Mouse (Mus musculus) left cerebral cortex, postnatal 25 days (tissue): ENCODE measurements around the gene Stx3. TPM values are rescaled to one million over a fixed set of nuclear protein-coding genes. Genes with fewer than 3 reads are reported as not detected.
A peak's percentile ranks its signal among the peaks of the same experiment; 100 is the strongest.

Source experiments
- DNase-seq, 2 experiments: peaks; one replicate each; pipeline ENCODE4 v3.0.0; 2022; ENCODE audit warnings: low spot score in 2 of 2, mixed read lengths in 1 of 2
- intact Hi-C: fragments of 180-260 bp; cut with DNase I; formaldehyde crosslinking; loops from one replicate; pipeline ENCODE4 v1.15.1; 2025
- total RNA-seq, 2 experiments: library from RNA; stranded (reverse); gene quantifications; 2 replicates each; pipeline ENCODE4 v1.2.3; 2021

The Stx3 gene
- total RNA-seq, result 10 to 100 TPM; 20.9 to 21.6 TPM

DNA sequence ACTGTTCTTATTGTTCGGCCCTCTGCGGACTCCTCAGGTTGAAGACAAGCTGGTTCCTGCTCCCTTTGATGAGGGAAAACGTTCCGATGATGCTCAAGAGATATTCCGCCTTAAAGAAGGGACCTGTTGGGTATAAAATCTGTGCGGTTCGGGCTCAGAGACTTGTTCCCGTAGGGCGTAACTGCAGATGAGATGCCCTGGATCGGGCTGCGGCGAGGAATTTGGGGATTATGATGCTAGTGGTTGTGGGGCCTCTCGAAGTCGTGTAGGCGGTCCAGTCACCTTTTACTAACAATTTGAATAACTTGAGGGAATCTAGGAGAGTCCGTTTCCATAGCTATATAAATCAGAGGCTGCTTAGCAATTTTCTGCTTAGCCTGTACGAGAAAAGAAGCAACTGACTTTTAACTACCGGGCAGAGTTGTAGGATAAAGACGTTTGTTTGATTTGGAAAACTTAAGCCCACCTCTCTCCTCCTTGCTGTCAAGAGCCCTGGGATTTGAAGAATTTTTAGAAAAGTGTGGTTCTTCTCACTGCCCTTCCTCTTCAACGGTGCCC, at the start of gene Stx3:
Gene Stx3 (minus strand): TSS at position 261 of the 558 bp plus-strand sequence.
- peak in 1 of 2 experiments; percentile 31 for DNase-seq
- intact Hi-C loops, result loop anchor here (2.0 kb wide), 2 partner anchors 42 to 94 kb away; partner anchors contain the start of gene Patl1

DNA sequence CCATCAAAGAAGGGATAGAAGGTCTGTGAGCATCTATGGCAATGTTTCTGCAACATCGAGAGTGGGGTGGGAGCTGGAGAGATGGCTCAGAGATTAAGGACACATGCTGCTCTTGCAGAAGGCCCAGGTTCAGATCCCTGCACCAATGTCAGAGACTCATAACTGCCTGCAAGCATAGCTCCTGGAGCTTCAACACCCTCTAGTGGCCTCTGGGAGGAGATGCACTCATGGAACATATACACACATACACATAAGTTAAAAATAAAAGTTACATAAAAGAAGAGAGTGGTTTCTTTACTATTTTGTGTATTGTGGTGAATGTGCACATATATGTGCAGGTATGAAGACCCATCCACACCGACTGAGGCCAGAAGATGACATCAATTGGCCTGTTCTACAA, 48.6 kb upstream of the Stx3 start:
- intact Hi-C loops, result no loop called here
- no peak for DNase-seq

GRCm38 (mm10) chr19:11860966-11861365, 41.8 kb upstream of the Stx3 start, which contains the start of gene Olfr1418:
TSS of gene Olfr1418 (minus strand) at chr19:11861066.
- intact Hi-C loops, result no loop called here
- DNase-seq, result no peak

- no peak for DNase-seq
- intact Hi-C loops, result no loop called here
These were observed 37.3 kb upstream of the Stx3 start for GRCm38 (mm10) chr19:11856506-11856905.

DNA sequence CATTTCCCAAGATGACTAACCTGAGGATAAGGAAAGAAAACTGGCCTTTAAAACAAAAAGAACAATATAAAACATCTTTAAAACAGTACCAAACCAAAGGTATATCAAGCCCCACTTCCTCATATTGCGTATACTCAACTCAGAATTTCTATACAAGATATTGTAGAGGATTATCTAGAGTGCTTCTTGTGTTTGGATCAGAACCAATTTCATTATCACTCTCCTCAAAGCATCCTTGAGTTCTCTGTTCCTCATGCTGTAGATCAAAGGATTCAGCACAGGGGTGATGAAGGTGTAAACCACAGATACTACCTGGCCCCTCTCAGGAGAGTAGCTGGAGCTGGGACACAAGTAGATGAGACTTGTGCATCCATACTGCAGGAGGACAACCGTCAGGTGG, 35.6 kb upstream of the Stx3 start:
- no peak for DNase-seq
- intact Hi-C loops, result no loop called here

DNA sequence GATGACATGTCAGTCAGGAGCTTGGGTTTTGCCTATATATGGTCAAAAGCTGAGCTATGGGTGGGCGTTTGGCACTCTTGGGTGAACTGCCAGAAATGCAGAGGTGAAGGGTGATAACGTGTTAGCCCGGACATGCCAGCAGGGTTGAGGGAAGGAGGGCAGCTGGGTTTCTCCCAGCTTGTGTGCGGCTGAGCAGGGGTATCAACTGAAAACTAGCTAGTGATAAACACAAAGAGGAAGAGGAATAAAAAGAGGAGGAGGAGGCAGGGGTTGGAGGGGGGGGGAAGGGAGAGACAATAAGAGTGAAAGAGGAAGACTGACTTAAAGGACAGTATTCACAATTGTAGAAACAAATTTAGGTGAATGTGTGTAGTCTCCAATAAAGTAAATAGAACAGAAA, 33.4 kb upstream of the Stx3 start:
- intact Hi-C loops, result no loop called here
- DNase-seq, result no peak

DNA sequence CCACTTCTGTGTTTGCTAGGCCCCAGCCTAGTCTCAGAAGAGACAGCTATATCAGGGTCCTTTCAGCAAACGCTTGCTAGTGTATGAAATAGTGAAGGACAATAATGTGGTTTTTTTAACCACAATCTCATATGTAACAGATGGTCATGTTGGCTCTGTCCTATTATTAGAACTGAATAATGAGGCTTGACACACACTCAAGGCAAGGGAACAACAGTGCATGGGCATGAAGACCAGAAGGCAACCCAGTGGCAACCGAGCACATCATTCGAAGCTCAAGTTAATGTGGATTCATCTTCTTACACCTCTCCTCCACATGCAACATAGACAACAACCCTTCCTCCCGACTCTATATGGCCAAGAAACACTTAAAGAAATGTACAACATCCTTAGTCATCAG, 27.1 kb upstream of the Stx3 start:
- peak in 1 of 2 experiments; percentile 24 for DNase-seq
- intact Hi-C loops, result no loop called here

DNA sequence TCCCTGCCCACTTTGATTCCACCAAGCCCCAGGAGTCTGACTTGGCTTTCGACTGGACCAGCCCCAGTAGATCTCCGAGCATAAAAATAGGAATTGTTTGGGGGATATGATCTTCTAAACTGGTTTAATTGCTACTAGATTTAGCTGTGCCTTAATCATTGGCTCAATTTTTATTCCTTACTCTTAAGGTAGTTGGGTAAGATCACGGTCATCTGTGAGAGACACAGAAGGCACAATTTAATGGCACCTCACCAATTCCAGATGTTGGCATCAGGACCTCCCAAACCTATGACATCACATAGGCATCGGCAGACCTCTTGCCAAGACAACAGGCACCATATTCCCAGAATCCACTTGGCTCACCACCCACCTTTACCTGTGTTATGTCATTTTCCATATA, 19.9 kb upstream of the Stx3 start, which contains the start of gene Olfr1417:
Gene Olfr1417 (minus strand): TSS at position 101 of the 400 bp plus-strand sequence.
- intact Hi-C loops, result no loop called here

GRCm38 (mm10) chr19:11823346-11824065, 4.3 kb upstream of the Stx3 start:
- intact Hi-C loops, result no loop called here
- DNase-seq, result no peak

More for the DNA sequence above, 19.9 kb upstream of the Stx3 start, which contains the start of gene Olfr1417:
- no peak for DNase-seq

GRCm38 (mm10) chr19:11820211-11820610, 1.0 kb upstream of the Stx3 start:
- DNase-seq, result no peak
- intact Hi-C loops, result no loop called here

GRCm38 (mm10) chr19:11819800-11820199, 597 bp upstream of the Stx3 start:
- DNase-seq, result peak; percentile 39 to 40
- intact Hi-C loops, result loop anchor here (2.0 kb wide), 2 partner anchors 43 to 93 kb away; partner anchors contain the start of gene Patl1

DNA sequence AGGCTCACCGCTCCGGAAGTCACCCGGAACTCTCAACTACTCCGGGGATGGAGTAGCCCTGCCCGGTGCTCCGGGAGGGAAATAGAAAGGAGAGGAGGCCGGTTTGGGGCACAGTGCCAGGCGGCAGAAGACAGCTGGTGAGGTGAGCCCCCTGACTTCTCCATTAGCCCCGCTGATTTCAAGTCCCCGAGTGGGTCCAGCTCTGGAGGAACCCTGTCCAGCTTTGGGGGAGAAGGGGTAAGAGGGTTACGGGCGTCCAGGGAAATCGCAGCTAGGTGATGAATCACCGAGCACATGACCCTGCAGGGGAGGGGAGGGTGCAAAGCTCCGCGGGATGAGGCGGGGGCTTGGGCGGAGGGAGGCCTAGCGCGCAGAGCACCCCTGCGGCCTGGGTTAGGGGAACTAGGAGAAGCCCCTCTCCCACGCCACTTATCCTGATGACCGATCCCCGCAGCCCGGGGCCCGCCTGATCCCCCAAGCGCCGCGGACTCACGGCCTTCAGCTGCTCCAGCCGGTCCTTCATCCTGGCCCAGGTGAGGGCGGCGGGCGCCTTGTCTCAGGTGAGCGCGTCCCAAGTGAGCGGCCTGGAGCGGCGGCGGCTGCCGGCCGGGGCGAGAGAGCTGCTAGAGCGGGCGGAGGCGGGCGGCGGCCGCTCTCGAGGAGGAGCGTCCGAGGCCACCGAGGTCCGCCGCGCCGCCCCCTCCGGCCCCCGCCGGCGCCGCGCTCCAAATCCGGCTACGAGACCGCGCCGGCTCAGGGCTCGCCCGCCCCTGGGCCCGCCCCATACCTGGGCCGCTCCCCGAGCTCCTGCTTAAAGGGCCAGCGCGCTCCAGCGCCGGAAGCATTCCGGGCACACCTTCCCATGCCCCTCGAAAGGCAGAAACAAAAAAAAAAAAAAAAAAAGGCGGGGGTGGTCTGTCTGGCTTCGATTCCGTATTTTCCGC, 732 bp downstream of the Stx3 start:
- peak; percentile 48 to 57 for DNase-seq
- intact Hi-C loops, result loop anchor here (1.0 to 2.0 kb wide), 3 partner anchors 42 to 188 kb away; partner anchors contain the start of gene Patl1

- DNase-seq, result peak in 1 of 2 experiments; percentile 9
- intact Hi-C loops, result no loop called here
These were observed 1.6 kb downstream of the Stx3 start for GRCm38 (mm10) chr19:11817586-11817985.

- intact Hi-C loops, result no loop called here
- no peak for DNase-seq
These were observed 2.5 kb downstream of the Stx3 start for GRCm38 (mm10) chr19:11816706-11817105.

- no peak for DNase-seq
- intact Hi-C loops, result no loop called here
These were observed 4.4 kb downstream of the Stx3 start for GRCm38 (mm10) chr19:11814742-11815333.

DNA sequence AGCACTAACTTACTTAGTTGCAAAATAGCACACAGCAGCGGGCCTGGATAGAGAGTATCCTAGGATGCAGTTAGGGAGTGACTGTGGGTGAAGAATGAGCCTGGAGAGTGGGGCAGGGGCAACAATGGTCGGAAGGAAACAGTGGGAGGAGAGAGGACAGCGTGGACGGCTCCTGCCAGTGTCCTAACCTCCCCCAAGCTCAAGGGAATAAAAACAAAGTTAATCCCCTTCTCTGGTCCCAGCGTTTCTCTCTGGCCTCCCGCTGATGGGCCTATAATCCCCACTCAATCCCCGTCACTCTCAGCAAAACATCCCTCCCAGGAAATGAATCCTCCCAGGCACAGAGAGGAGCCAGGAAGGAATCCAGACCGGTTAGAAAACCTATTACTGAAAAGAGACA, 5.6 kb downstream of the Stx3 start:
- DNase-seq, result no peak
- intact Hi-C loops, result no loop called here

DNA sequence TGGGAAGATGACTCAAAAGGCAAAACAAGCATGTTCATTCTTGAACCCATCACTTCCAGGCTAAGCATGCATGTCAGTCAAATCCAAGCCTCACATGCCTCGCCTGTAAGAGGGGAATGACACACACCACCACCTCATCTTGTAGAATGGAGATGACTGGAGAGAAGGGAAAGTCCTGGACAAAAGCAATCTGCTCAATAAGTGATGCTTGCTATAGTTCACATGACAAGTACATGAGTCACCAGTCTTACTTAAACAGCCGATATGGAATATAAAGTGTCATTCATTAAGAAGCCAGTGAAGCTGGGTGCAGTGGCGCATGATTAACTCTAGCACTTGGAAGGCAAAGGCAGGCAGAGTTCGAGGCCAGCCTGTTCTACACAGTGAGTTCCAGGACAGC, 6.1 kb downstream of the Stx3 start:
- intact Hi-C loops, result no loop called here
- no peak for DNase-seq

- intact Hi-C loops, result no loop called here
- no peak for DNase-seq
These were observed 7.4 kb downstream of the Stx3 start for GRCm38 (mm10) chr19:11811688-11812365.

GRCm38 (mm10) chr19:11810856-11811255, 8.3 kb downstream of the Stx3 start:
- DNase-seq, result no peak
- intact Hi-C loops, result no loop called here
